Mouse (Mus musculus): ENCODE data around the gene Dgki.

Gene Dgki

DNA sequence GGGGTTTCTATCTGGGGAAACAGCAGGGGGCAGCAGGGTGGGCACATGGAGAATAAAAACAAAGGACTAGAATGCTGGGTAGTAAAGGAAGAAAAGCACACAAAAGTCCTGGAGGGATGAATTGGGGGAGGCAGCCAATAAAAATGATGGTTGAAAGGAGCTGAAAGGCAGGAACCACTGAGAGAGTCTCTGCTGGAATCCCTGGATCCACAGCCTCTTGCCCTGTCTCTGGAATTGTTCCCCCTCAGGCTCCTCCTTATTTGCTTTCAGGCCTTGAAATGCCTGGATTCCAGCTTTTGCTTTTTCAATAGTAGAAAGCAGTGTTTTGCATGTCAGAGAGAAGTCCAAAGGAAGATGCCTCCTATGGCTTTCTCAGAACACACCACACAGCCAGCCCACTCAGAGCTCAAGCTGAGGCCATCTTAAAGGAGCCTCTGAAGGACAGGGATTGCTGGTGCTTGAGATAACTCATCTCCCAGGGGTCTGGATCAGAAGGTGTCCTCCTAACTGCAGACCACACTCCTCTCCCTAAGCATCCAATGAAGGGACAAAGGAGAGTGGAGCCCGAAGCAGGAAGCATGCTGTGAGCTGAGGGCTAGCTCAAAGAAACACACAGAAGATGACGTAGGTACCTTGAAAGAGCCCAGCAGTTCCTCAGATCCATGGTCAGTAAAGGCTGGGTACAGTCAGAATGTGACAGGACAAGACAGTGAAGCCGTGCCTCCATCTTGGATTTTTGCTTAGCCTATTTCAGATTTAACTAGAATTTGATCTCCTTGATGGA, 441.5 kb downstream of the Dgki start:
- DNase-seq (ENCODE audit: low read depth, low spot score): no peak

DNA sequence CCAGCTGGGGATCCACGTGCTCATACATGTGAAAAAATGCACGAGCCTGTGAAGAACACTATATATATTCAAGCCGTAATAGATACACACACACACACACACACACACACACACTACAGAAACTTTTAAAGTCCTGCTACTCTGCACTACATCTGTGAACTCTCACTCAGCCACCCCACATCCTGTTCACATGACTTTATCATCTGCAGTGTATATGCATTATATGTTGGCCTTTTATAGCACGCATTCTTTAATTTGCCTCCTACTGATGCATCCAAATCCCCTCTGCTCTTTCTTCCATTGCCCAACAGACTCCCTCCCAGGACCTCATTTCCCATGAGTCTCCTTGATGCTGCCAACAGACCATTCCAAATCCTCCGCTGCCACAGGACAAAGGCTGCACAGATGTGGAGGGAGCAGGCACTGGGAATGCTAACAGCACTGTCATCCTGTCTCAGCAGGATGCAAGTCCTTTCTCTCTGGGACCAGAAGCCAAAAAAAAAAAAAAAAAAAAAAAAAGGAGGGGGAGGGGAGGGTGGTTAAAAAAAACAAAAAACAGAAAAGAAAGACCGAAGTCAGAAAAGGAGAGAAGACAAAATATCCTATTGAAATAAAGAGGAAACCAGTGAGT, 442.2 kb downstream of the Dgki start:
- no peak for DNase-seq (ENCODE audit: low read depth, low spot score)

DNA sequence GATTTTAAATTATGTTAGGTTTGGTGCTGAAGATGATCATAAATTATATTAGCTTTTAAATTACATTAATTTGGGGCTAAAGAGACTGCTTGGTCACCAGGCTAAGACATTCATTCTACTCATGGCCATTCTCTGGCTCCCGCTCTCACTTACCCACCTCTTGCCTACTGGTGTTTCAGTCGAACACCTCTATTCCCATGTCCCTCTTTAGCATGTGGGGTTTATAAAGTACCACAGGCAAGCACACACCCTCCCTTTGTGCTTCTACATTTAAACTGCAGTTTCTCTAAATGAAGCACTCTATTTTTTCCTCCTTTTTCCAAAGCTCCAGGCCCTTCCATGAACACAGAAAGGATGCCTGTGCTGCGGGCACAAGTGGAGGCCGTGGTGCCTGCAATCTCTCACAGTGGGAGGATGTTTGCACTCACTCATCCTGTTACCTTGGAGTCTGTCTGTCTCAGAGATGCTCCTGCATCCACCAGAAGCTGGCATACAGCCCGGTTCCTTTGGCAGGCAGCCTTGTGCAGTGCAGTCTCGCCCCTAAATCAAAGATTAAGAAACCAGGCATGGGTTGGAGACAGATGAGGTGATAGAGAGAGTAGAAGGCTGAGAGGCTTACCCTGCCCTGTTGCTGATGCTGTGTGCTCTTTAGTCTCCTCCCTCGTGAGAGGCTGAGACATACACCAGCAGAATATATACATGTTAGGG, 449.4 kb downstream of the Dgki start:
- DNase-seq (ENCODE audit: low read depth, low spot score): no peak

DNA sequence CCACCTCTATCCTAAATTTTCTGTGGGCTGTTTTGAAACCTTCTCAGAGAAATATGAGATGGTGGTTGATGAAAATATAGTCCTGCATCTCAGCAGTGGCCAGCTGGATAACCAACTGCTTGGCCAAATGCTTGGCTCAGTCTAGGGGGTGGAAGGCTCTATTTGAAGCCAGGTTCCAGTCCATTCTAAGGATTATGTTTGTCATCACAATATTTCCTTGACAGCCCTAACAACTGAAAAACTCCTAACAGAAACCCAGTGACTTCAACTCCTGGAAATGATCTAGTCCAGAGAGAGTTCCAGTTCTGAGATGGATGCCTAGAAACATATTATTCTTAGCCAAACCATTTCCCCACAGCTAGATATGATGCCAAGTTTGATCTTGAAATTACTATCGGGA, 454.7 kb downstream of the Dgki start:
- no peak for DNase-seq (ENCODE audit: low read depth, low spot score)

DNA sequence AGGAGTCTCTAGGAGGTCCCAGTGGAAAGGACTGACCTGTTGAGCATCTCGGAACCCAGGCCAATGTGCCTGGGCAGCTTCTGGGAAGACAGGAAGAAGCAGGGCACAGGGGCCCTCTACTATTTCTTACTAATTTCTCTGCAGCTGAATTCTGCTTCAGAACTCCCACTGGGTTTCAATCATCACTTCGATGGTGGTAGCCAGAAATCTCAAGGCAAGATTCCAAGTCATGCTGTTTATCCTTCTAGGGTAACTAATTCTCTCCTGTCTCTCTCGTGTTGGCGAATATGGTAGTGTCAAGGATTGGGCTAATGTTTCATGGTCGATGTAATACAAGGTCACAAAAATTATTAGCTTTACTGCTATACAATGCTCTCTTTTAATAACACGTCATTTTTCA, 455.7 kb downstream of the Dgki start:
- DNase-seq (ENCODE audit: low read depth, low spot score): no peak

DNA sequence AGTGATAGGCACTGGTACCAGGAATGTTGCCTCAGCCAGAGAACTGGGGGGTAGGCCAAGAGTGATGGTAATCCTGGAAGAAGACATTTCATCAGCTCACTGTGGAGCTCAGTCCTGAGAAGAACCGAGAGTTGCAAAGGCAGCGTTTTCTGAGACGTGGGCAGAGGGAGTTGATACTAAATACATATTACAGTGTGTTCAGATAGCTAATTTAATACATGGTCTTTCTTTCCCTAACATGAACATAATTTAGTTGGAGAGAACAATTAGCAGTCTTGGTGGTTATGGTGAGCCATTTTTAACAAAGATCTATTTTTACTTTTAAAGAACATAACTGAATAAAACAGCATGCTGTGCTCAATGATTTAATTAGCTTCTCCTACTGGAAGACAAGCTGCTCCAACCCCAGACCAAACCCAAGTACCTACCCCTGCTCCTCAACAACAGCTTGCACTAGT, 456.9 kb downstream of the Dgki start:
- DNase-seq (ENCODE audit: low read depth, low spot score): no peak

DNA sequence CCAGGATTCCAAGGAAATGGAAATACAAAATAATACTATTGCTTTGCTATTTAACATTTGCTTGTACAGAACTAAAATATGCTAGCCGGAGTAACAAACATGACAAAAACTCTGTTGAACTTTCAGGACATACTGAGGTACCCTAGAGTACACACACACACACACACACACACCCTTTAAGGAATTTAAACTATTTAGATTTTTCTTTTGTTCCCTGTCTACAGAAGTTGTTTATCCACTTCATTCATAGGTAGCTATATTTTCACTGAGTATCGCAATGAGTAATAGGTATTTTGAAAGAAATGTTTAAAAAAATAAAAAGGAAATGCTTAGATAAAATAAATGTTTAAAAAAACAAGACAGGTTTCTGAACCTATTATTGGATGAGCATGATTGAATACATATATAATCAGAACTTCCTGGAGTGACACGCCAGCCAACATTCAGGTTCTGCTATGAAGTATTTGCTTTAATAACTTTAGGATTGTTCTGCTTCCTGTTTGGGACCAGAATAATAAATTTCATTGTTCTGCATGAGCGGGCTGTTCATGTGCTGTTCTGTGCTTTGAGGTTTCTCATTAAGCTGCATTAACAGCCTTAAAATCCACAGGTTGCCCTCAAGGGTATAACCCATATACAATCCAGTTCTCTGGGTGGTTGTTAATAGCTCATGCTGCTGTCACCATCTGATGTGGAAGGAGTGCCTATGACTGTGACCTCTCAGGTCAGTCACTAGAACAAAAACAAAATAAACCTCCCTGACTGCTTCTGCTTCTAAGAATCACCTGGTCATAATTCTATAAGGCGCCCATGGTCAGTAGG, 457.7 kb downstream of the Dgki start:
- DNase-seq (ENCODE audit: low read depth, low spot score): no peak

DNA sequence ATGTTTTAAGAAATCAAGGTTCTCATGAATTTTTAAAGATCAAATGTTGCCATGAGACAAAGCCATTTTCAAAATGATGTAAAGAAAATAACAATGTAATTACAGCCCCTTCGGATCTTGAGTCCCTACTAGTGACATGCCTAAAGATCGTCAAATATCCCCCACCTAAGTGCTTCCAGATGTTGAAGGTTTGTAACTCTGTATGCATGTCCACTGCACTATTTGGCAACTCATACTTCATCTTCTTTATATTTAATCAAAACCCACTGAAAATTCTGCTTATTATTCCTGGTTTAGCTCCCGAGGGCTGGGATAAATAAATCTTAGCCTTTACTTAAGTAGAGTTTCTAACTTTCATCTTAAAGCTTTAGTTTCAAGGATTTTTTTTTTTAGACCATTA, 458.3 kb downstream of the Dgki start:
- DNase-seq (ENCODE audit: low read depth, low spot score): no peak

DNA sequence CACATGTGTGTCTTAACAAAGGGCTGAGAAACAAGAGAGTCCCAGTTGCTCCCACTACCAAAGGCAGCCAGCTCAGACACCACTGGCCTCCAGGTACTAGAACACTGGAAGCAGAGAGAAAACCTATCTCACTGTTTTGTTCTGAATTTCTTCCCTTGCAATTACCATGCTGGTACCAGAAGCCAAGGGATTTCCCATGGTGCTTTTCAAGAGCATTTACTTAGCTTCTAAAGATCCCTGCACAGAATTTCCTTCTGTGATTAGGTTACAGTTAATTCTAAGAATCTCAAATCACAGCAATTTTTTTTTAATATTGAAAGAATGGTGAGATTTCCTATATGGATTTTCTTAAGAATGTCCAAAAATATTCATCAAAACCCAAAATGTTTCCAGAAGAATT, 458.8 kb downstream of the Dgki start:
- DNase-seq (ENCODE audit: low read depth, low spot score): no peak

DNA sequence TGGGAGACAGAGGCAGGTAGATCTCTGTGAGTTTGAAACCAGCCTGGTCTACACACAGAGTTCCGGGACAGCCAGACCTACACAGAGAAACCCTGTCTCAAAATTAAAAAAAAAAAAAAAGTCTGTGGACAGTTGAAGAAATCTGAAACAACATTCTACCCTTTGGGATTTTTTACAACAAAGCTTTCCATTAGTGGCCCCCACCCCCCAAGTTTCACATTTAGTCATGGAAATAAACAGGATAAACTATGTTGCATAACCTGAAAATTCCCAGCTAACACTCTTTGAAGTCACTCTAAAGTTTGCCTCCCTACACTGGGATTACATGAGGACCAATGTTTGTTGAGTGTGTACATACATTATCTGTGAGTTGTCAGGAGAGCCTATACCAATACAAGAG, 461.2 kb downstream of the Dgki start:
- no peak for DNase-seq (ENCODE audit: low read depth, low spot score)

DNA sequence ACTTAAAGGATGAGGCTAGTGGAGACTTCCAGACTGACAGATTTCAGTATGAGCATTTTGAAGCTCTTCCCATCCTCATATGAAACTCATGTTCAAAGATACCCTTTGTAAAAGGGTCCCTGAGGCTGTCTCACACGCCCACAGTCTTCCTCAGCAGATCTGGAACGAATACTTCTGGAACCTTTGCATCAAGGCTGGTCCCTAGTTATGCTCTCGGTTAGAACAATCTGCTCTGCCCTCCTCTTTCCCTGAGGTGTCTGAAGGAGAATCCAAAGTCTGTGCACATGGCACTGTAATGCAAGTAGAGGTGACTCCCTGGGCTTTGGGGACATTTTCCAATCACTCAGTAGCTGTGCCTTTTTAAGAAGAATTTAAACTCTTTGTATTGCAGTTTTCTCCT, 464.6 kb downstream of the Dgki start:
- DNase-seq (ENCODE audit: low read depth, low spot score): no peak

DNA sequence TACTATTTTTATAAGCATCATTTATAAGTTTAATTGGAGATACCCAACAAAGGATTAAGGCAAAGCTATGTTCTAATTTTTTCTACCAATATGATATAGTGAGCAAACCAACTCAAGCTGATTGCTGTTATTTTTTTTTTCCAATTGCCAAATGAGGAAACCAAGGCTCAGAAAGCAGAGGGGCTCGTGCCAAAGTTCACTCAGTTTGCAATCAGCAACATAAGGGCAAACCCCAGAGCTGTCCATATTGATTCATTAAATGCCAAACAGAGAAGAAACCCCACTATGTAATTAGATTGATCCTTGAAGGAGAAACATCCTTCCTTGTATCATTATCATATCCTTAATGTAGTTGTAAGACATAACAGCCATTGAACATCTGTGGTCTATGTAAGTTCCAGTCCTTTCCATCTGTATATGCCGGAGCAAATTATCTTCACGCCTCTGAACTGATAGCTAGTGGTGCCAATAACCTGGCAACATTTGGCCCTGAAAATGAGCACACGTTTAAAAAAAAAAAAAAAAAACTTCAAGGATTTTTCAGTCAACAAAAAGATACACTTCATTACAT, 465.2 kb downstream of the Dgki start:
- DNase-seq (ENCODE audit: low read depth, low spot score): no peak

DNA sequence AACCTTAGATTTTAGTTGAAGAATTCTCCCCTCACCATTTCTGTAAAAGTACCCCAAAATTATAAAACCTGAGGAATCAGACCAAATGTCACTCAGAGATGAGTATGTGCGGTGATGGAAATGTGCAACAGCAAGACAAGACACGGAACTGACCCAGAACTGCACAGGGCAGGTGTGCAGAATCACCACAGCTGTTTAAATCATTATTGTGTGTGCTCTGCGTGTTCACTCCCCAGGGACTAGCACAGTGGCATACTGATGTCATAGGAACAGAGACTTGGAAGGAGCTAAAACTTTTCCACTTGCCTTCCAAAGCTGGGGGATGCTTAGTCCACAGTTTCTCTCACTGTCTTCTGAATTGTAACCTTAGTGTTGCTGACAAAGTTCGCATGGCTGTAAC, 467.3 kb downstream of the Dgki start:
- no peak for DNase-seq (ENCODE audit: low read depth, low spot score)

DNA sequence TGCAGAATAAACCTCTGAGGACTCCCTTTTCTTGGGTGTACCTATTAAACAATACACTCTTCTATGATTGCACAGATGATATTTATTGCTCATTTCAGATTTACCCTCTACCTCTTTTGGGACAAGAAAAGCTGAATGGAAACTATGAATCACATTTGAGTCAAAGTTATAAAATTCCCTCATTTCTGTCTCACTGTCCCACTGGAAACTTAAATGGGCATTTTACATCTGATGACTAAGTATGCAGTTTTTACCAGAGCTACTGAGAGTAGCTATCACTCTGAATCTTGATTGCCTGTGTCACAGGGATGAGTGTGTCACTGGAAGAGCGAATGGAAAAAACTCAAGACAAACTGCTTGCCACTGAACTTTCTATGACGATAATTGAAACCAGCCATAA, 467.8 kb downstream of the Dgki start:
- DNase-seq (ENCODE audit: low read depth, low spot score): no peak

DNA sequence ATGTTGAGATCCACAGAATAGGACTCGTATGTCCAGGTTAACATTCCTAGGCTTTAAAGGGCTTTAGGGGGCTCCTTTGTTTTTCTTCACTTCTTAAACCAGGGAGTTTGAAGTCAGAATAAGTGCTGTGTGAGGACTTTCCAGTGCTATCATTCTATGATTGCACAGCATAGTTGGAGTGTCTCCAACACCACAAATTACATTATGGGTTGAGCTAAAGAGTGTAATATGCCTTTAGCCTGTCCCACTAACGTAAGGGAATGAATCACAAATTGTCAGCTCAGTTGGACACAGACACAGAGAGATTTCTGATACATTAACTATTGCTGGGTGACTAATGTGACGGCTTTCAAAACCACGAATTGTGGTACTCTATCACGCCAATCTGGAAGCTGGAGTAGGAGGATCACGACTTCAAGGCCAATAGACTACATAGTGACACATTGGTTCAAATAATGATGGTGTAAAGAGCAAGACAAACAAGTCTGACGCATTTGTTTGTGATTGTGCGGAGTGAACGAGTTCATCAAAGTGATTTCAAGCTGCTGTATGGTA, 469.5 kb downstream of the Dgki start:
- no peak for DNase-seq (ENCODE audit: low read depth, low spot score)

DNA sequence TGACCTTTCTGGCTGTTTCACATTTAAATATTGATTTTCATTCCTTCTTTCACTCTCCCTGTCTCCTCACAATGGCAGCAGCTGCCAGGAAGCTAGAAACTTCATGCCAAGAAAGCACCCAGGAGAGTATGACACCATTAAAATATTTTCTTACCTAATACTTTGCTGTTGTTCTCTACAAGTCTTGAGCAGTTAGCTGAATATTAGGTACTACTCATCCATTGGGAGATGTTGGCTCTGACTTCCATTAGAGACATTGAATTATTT, 480.3 kb downstream of the Dgki start:
- no peak for DNase-seq (ENCODE audit: low read depth, low spot score)

DNA sequence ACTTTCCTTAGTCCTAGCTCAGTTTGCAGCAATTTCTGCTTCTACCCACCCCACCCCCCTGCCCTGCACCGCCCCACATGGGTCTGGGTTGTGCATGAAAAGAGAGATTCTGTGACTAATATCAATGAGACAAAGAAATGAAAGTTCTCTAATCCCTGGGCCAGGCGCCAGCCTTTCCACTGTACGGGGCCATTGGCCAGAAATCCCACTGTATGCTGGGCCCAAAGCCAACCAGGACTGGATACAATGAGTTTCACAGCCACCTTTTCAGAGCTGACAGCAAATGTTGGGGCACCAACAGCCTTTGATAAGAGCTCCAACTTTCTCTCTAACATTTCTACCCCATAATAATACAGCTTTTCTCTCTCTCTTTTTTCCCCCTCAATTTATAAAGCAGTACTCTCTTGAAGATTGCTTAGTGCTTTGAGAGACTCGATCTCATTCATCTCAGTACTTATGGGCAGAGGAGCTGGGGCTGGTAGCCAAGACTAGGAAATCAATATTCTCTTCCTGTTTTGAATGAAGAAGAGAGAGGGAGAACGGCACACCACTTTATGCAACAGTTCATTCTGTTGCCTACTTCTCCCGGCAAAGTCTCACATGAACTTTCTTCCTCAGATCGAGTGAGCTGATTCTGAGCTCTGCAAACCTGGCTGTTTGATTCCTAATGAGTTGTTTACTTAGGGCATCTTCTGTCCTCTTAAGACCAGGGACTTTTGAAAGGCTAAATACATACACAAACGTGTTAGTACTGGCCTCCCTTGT, 480.8 kb downstream of the Dgki start:
- DNase-seq (ENCODE audit: low read depth, low spot score): no peak

DNA sequence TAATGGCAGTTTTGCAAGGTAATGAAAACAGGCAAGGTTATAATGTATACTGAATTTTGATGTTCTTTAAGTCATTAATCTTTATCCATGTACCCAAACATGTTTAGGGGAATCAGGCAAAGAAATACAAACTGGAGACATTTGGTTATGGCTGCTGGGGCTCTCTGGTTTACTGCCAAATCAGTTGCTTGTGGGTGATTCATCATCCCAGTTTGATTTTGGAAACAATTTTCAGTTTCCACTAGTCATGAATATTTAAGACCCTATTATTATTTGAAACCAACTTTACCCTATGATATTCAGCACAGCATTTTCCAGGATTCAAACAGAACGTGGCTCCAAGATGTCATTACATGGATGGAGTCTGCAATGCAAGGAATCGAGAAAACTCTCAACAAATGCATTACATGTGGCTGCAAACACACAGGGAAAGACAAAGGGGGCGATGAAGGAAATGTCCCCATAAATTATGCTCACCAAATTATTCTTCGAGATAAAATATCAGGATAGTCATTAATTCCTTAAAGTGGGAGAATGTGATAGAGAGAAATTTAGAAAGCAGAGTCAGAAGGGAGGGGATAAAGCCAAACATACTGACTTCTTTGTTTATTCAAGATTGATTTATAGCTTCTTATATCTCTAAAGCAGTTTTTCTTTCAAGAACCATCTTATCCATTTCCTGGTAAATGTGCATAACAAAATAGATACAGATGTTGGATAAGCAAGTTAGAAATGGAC, 481.5 kb downstream of the Dgki start:
- DNase-seq (ENCODE audit: low read depth, low spot score): no peak

DNA sequence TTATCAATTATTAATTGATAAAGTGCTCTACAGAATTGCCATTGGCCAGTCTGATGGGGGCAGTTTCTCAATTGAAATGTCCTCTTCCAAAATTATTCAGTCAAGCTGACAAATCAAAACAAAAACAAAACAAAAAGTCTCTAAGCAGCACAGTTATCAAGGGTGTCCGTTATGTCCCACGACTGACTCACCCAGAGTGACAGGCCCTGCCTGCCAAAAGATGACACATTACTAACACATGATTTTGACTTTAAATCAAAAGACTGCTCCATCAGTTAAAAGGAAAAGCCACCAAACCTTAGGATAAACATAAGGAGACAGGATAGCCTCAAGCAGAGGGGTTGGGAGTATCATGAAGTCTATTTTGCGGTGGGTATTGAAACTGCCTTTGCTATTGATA, 483.3 kb downstream of the Dgki start:
- DNase-seq (ENCODE audit: low read depth, low spot score): no peak

DNA sequence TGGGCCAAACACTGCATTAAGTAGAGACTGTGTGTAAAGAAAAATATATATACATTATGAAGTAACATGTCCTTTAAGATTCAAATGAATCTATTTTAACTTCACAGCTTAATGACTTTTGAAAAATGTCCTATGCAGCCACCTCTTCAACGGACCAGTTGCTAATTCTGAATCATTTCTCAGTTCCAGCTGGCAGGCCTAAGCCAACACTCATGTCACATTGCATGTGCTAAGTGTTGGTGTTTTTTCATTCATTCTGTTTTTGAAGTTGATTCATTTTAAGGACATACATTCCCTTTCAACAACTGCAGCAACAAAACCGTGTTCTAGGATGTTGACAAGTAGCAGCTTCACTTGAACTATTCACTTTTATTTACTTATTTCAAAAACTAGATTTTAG, 484.0 kb downstream of the Dgki start:
- no peak for DNase-seq (ENCODE audit: low read depth, low spot score)

Measured in CD4-positive, CD25-positive, alpha-beta regulatory T cell, adult 2 months (primary cell).